Mouse (Mus musculus) CH12.LX (cell line): ENCODE data around the gene Tex35. TPM values are rescaled to one million over a fixed set of nuclear protein-coding genes. Genes with fewer than 3 reads are reported as not detected.
A peak's percentile ranks its signal among the peaks of the same experiment; 100 is the strongest.

ENCODE experiments used
- DNase-seq: peaks from one replicate; pipeline ENCODE4 v3.0.0-alpha.2; 2013; ENCODE audit errors: extremely low read depth
- H3K27ac ChIP-seq: 2 replicates; pipeline ENCODE4 v1.5.1; 2012; ENCODE audit warnings: low read depth, mild to moderate bottlenecking, control low read depth, moderate library complexity; ENCODE audit not compliant: insufficient read depth
- H3K27me3 ChIP-seq: replicated peaks from 2 replicates; pipeline ENCODE3; 2012; ENCODE audit warnings: inconsistent platforms
- H3K36me3 ChIP-seq, 2 experiments: replicated peaks in 1 of 2; 2 replicates each; pipeline versions ENCODE3 to v1.6.1; 2012; ENCODE audit warnings: inconsistent platforms in 1 of 2, low read length in 1 of 2, mild to moderate bottlenecking in 1 of 2, mixed read lengths in 1 of 2, moderate library complexity in 1 of 2; ENCODE audit not compliant: control insufficient read depth in 1 of 2, insufficient read depth in 1 of 2
- H3K4me1 ChIP-seq, 2 experiments: 2 replicates each; pipeline ENCODE4 v1.6.1; 2012; ENCODE audit warnings: inconsistent platforms in 1 of 2, moderate library complexity in 1 of 2; ENCODE audit not compliant: insufficient read depth in 2 of 2, control insufficient read depth in 1 of 2
- H3K4me2 ChIP-seq: 2 replicates; pipeline ENCODE4 v1.6.1; 2012; ENCODE audit warnings: low read depth, mild to moderate bottlenecking, control low read depth; ENCODE audit not compliant: poor library complexity, insufficient read depth, severe bottlenecking
- H3K4me3 ChIP-seq, 3 experiments: fragments of 150-350 bp in 1 of 3; sonication (generic) in 1 of 3; replicated peaks in 1 of 3; 2 replicates each; pipeline versions ENCODE3 to v1.5.1; 2011 to 2012; ENCODE audit warnings: low read depth in 2 of 3, low read length in 2 of 3, mild to moderate bottlenecking in 2 of 3, moderate library complexity in 2 of 3, control low read depth in 1 of 3, improper control_type of control experiment in 1 of 3, inconsistent platforms in 1 of 3, mixed read lengths in 1 of 3; ENCODE audit not compliant: poor library complexity in 1 of 3
- H3K79me2 ChIP-seq: replicated peaks from 2 replicates; pipeline ENCODE4 v1.6.1; 2012; ENCODE audit warnings: mild to moderate bottlenecking, moderate library complexity; ENCODE audit not compliant: control insufficient read depth, poor library complexity, insufficient read depth, severe bottlenecking; ENCODE audit errors: extremely low read depth
- H3K9ac ChIP-seq: 2 replicates; pipeline ENCODE4 v1.6.1; 2012; ENCODE audit warnings: low read depth, mild to moderate bottlenecking, control low read depth, moderate library complexity; ENCODE audit not compliant: insufficient read depth
- H3K9me3 ChIP-seq: replicated peaks from 2 replicates; pipeline ENCODE3; 2012; ENCODE audit warnings: low read length, inconsistent platforms, mixed read lengths
- BHLHE40 ChIP-seq: IDR thresholded peaks from 2 replicates; pipeline ENCODE4 v1.6.1; 2011; ENCODE audit warnings: mild to moderate bottlenecking, low read depth, low read length, improper control_type of control experiment
- CHD1 ChIP-seq: IDR thresholded peaks from 2 replicates; pipeline ENCODE4 v1.6.1; 2012; ENCODE audit warnings: low read depth, low read length, improper control_type of control experiment, inconsistent platforms
- CHD2 ChIP-seq: IDR thresholded peaks from 2 replicates; pipeline ENCODE4 v1.6.1; 2011; ENCODE audit warnings: low read length, improper control_type of control experiment
- CTCF ChIP-seq, 2 experiments: IDR thresholded peaks in 1 of 2; conservative IDR thresholded peaks in 1 of 2; 2 replicates each; pipeline ENCODE4 v1.5.1; 2011 to 2012; ENCODE audit warnings: low read depth in 2 of 2, low read length in 2 of 2, improper control_type of control experiment in 1 of 2, inconsistent platforms in 1 of 2, mild to moderate bottlenecking in 1 of 2, moderate library complexity in 1 of 2
- E2F4 ChIP-seq: IDR thresholded peaks from 2 replicates; pipeline ENCODE4 v1.6.1; 2011; ENCODE audit warnings: low read depth, low read length, improper control_type of control experiment; ENCODE audit not compliant: insufficient replicate concordance
- ELF1 ChIP-seq: IDR thresholded peaks from 2 replicates; pipeline ENCODE4 v1.6.1; 2014; ENCODE audit warnings: low read depth, mild to moderate bottlenecking, inconsistent platforms, low read length, improper control_type of control experiment
- EP300 ChIP-seq: IDR thresholded peaks from 2 replicates; pipeline ENCODE4 v1.6.1; 2011; ENCODE audit warnings: low read length, improper control_type of control experiment
- ETS1 ChIP-seq: conservative IDR thresholded peaks from 2 replicates; pipeline ENCODE4 v1.6.1; 2012; ENCODE audit warnings: low read depth, mild to moderate bottlenecking, inconsistent platforms, low read length, improper control_type of control experiment, moderate library complexity
- HCFC1 ChIP-seq: IDR thresholded peaks from 2 replicates; pipeline ENCODE4 v1.6.1; 2012; ENCODE audit warnings: low read depth, mild to moderate bottlenecking, inconsistent platforms, low read length, improper control_type of control experiment
- IRF4 ChIP-seq: IDR thresholded peaks from 2 replicates; pipeline ENCODE4 v1.6.1; 2014; ENCODE audit warnings: low read depth, mild to moderate bottlenecking, inconsistent platforms, low read length, improper control_type of control experiment
- JUN ChIP-seq: IDR thresholded peaks from 2 replicates; pipeline ENCODE4 v1.6.1; 2011; ENCODE audit warnings: low read depth, mild to moderate bottlenecking, low read length, improper control_type of control experiment, moderate library complexity; ENCODE audit not compliant: insufficient read depth
- KAT2A ChIP-seq: IDR thresholded peaks from 2 replicates; pipeline ENCODE4 v1.6.1; 2012; ENCODE audit warnings: low read length, improper control_type of control experiment, inconsistent platforms; ENCODE audit not compliant: insufficient replicate concordance
- MAX ChIP-seq: IDR thresholded peaks from 2 replicates; pipeline ENCODE4 v1.6.1; 2011; ENCODE audit warnings: low read length, improper control_type of control experiment
- MXI1 ChIP-seq: IDR thresholded peaks from 2 replicates; pipeline ENCODE4 v1.6.1; 2011; ENCODE audit warnings: mild to moderate bottlenecking, low read depth, low read length, improper control_type of control experiment
- MYC ChIP-seq: IDR thresholded peaks from 2 replicates; pipeline ENCODE4 v1.6.1; 2011; ENCODE audit warnings: low read depth, mild to moderate bottlenecking, improper control_type of control experiment, low read length
- NELFE ChIP-seq: IDR thresholded peaks from 2 replicates; pipeline ENCODE4 v1.6.1; 2011; ENCODE audit warnings: low read depth, low read length, improper control_type of control experiment
- POLR2AphosphoS2 ChIP-seq: IDR thresholded peaks from 2 replicates; pipeline ENCODE4 v1.6.1; 2011; ENCODE audit warnings: low read depth, low read length, improper control_type of control experiment
- RAD21 ChIP-seq: IDR thresholded peaks from 2 replicates; pipeline ENCODE4 v1.6.1; 2011; ENCODE audit warnings: low read depth, mild to moderate bottlenecking, low read length, improper control_type of control experiment, moderate library complexity
- SIN3A ChIP-seq: IDR thresholded peaks from 2 replicates; pipeline ENCODE4 v1.6.1; 2012; ENCODE audit warnings: low read length, improper control_type of control experiment, inconsistent platforms
- SMC3 ChIP-seq: IDR thresholded peaks from 2 replicates; pipeline ENCODE4 v1.6.1; 2011; ENCODE audit warnings: low read depth, low read length, improper control_type of control experiment
- TCF12 ChIP-seq: IDR thresholded peaks from 2 replicates; pipeline ENCODE4 v1.6.1; 2014; ENCODE audit warnings: low read depth, mild to moderate bottlenecking, inconsistent platforms, low read length, improper control_type of control experiment
- UBTF ChIP-seq: IDR thresholded peaks from 2 replicates; pipeline ENCODE4 v1.6.1; 2012; ENCODE audit warnings: low read depth, mild to moderate bottlenecking, inconsistent platforms, low read length, improper control_type of control experiment, moderate library complexity
- dilution Hi-C: fragments of 300-500 bp; cut with MboI; formaldehyde crosslinking; loops from 2 replicates; pipeline ENCODE4 v1.14.3; 2020; ENCODE audit warnings: low sequenced_read_pairs; ENCODE audit not compliant: extremely low pct_unique_long_range_greater_than_20kb, extremely low pct_ligation_motif_present
- in situ Hi-C: fragments of 300-500 bp; cut with MboI; formaldehyde crosslinking; loops from 3 replicates; pipeline ENCODE4 v1.14.3; 2019; ENCODE audit warnings: low sequenced_read_pairs, low pct_ligation_motif_present, low pct_unique_long_range_greater_than_20kb, mixed read lengths
- polyA plus RNA-seq: library from polyadenylated mRNA; unstranded; fragments of >175 nt; gene quantifications from 2 replicates; pipeline ENCODE4 v1.2.1, GENCODE M21; 2012; ENCODE audit warnings: low read depth; ENCODE audit not compliant: insufficient read length
- total RNA-seq, 2 experiments: library from RNA; depleted of rRNA; stranded (reverse); fragments of 300-350 nt in 1 of 2; fragments of >200 nt in 1 of 2; gene quantifications; 2 replicates each; pipeline ENCODE4 v1.2.3; 2012 to 2014

Gene Tex35
- total and polyA plus RNA-seq, 3 experiments: 0.87 to 3.3 (median 1.3) TPM

GRCm38 (mm10) chr1:157101122-157101865 is 7.2 kb downstream of the Tex35 start:
- peak; percentile 73 for DNase-seq

DNA sequence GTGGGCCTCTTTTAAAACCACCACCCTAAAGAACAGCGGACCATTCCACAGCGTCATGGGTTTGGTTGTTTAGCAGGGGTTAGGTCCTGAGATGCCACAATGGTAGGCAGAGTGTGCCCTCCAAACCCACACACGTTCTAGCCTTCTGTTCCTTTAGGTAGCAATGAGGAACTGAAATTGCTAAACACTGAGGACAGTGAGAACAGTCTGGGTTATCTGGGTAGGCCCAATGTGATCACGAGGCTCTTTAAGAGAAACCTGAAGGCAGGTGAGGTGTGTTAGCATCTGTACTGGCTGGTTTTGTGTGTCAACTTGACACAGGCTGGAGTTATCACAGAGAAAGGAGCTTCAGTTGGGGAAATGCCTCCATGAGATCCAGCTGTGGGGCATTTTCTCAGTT is 12.9 kb downstream of the Tex35 start:
- no peak for DNase-seq
- Histone ChIP-seq H3K79me2 (no peaks in the 10 kb centered on the region), H3K4me1 (peaks cover 2 to 20% of the 10 kb centered on the region in 2 experiments), H3K36me3 (no peaks in the 10 kb centered on the region), H3K27ac (no peak overlapping the region), H3K4me2 (no peak overlapping the region), H3K9ac (no peak overlapping the region), H3K9me3 (no peaks in the 10 kb centered on the region), H3K4me3 (no peak overlapping the region), H3K27me3 (no peaks in the 10 kb centered on the region)
- in situ Hi-C loops: no loop called here
- TF ChIP-seq E2F4 (no peak), NELFE (no peak), RAD21 (no peak), POLR2AphosphoS2 (no peak), SMC3 (no peak), ELF1 (no peak), CHD1 (no peak), EP300 (peak; percentile 37; the same call in 1 of the 2 replicates), CHD2 (no peak), ETS1 (no peak), TCF12 (0 out of 2 replicates have a peak, but pooled peaks have one; percentile 11), BHLHE40 (peak; percentile 50; the same call in 1 of the 2 replicates), MAX (peak; percentile 57; the same call in 1 of the 2 replicates), IRF4 (peak; percentile 57), JUN (no peak), KAT2A (no peak), UBTF (no peak)
- dilution Hi-C loops: no loop called here

More at GRCm38 (mm10) chr1:157101122-157101865, 7.2 kb downstream of the Tex35 start:
- Histone ChIP-seq H3K79me2 (no peaks in the 10 kb centered on the region), H3K27me3 (no peaks in the 10 kb centered on the region), H3K36me3 (no peaks in the 10 kb centered on the region), H3K9me3 (no peaks in the 10 kb centered on the region), H3K4me2 (peak overlapping the region; percentile 78; the same call in 1 of the 2 replicates), H3K27ac (no peak overlapping the region), H3K4me3 (peak overlapping the region; percentile 17 to 29 (median 24)), H3K4me1 (peaks cover 4 to 21% of the 10 kb centered on the region in 2 experiments), H3K9ac (peak overlapping the region; percentile 68)
- dilution Hi-C loops (no loop called here), in situ Hi-C loops (no loop called here)
- peak; percentile 91 for TF ChIP-seq SIN3A
- no peak for TF ChIP-seq MYC
- peak; percentile 49 for TF ChIP-seq HCFC1
- TF ChIP-seq ELF1: peak; percentile 71; the same call in 1 of the 2 replicates
- peak; percentile 7; the same call in 1 of the 2 replicates for TF ChIP-seq IRF4
- TF ChIP-seq ETS1: peak; percentile 48
- peak; percentile 47; the same call in 1 of the 2 replicates for TF ChIP-seq TCF12
- TF ChIP-seq MXI1: peak; percentile 77
- TF ChIP-seq BHLHE40: peak; percentile 35; the same call in 1 of the 2 replicates
- TF ChIP-seq CTCF (conservative IDR thresholded peaks at IDR 0.05 in 1 of 2, IDR thresholded peaks at IDR 0.05 in 1 of 2; ENCODE audit: low read depth in 2 of 2, low read length in 2 of 2): no peak
- no peak for TF ChIP-seq JUN
